Comparison of ENCODE assay signal across 26 mouse cellular contexts in genomic region chr10:98975611-98976010, GRCm38 (mm10).
DNase-seq lines count a peak whose midpoint lies in the region; ATAC-seq and TF ChIP-seq lines count a peak whose summit lies in the region.
"Had no signal": no experiment of that assay in that cellular context is flagged by ENCODE, and none has a peak within 500 bp of the region (broad histone marks: within the 10 kb centered on the region; RNA-seq: fewer than 3 reads in every experiment).

No protein-coding gene starts in this region.

- no peaks in the 10 kb centered on the region for H3K9me3 ChIP-seq in hindbrain, embryonic 13.5 days
- H3K9me3 ChIP-seq in hindbrain, embryonic 16.5 days (ENCODE audit: control insufficient read depth, low read length) = no peaks in the 10 kb centered on the region
- H3K9me3 ChIP-seq in midbrain, embryonic 13.5 days = no peaks in the 10 kb centered on the region
- no peaks in the 10 kb centered on the region for H3K9me3 ChIP-seq in midbrain, postnatal 0 days (ENCODE audit: low read length)
- H3K9me3 ChIP-seq: heart, embryonic 10.5 days; hindbrain, embryonic 15.5 days; limb, embryonic 13.5 days; lung, embryonic 15.5 days; neural tube, embryonic 15.5 days had no signal

- WGBS in hindbrain, embryonic 13.5 days = 83% methylated on average over 6 of the region's 6 CpGs
- 75% methylated on average over 6 of the region's 6 CpGs for WGBS in hindbrain, embryonic 16.5 days
- 79% methylated on average over 6 of the region's 6 CpGs for WGBS in midbrain, embryonic 13.5 days
- WGBS in midbrain, postnatal 0 days = 77% methylated on average over 6 of the region's 6 CpGs

- H3K4me1 ChIP-seq in hindbrain, embryonic 13.5 days (replicated peaks) = peaks cover 17% of the 10 kb centered on the region
- H3K4me1 ChIP-seq in hindbrain, embryonic 16.5 days (ENCODE audit: control insufficient read depth, insufficient read depth, low read depth, low read length) = no peaks in the 10 kb centered on the region
- H3K4me1 ChIP-seq in midbrain, embryonic 13.5 days (replicated peaks) = peaks cover 21% of the 10 kb centered on the region
- H3K4me1 ChIP-seq in midbrain, postnatal 0 days (ENCODE audit: insufficient read depth, low read length) = no peaks in the 10 kb centered on the region

- ATAC-seq in hindbrain, embryonic 13.5 days (ENCODE audit: low FRiP score) = no peak
- ATAC-seq in hindbrain, embryonic 16.5 days = no peak
- peak; percentile 11; the same call in 1 of the 2 replicates for ATAC-seq in midbrain, embryonic 13.5 days
- ATAC-seq in midbrain, postnatal 0 days (ENCODE audit: low FRiP score) = no peak
- ATAC-seq: forebrain, postnatal 0 days; Patski had no signal

- no peak for TF ChIP-seq CTCF in midbrain, postnatal 0 days (IDR thresholded peaks at IDR 0.05)

- no peaks in the 10 kb centered on the region for H3K27me3 ChIP-seq in hindbrain, embryonic 13.5 days
- H3K27me3 ChIP-seq in hindbrain, embryonic 16.5 days (replicated peaks; ENCODE audit: control insufficient read depth, insufficient read depth, low read length) = no peaks in the 10 kb centered on the region
- no peaks in the 10 kb centered on the region for H3K27me3 ChIP-seq in midbrain, embryonic 13.5 days
- no peaks in the 10 kb centered on the region for H3K27me3 ChIP-seq in midbrain, postnatal 0 days (ENCODE audit: insufficient read depth, low read length)
- H3K27me3 ChIP-seq: hindbrain, embryonic 15.5 days; limb, embryonic 13.5 days; lung, embryonic 15.5 days; megakaryocyte, embryonic 14.5 days; neural tube, embryonic 15.5 days; Patski had no signal

- H3K4me2 ChIP-seq in hindbrain, embryonic 13.5 days = no peak overlapping the region
- H3K4me2 ChIP-seq in hindbrain, embryonic 16.5 days (ENCODE audit: low read length) = no peak overlapping the region
- H3K4me2 ChIP-seq in midbrain, embryonic 13.5 days (replicated peaks) = no peak overlapping the region
- H3K4me2 ChIP-seq in midbrain, postnatal 0 days (ENCODE audit: low read depth, low read length, poor library complexity, severe bottlenecking) = no peak overlapping the region
- H3K4me2 ChIP-seq: hindbrain, embryonic 15.5 days; limb, embryonic 13.5 days; liver, embryonic 11.5 days; lung, embryonic 15.5 days; neural tube, embryonic 15.5 days had no signal

- H3K4me3 ChIP-seq in hindbrain, embryonic 13.5 days = no peak overlapping the region
- H3K4me3 ChIP-seq in hindbrain, embryonic 16.5 days (ENCODE audit: low read length) = no peak overlapping the region
- H3K4me3 ChIP-seq in midbrain, embryonic 13.5 days (replicated peaks) = no peak overlapping the region
- H3K4me3 ChIP-seq in midbrain, postnatal 0 days (ENCODE audit: low read depth, low read length) = no peak overlapping the region
- H3K4me3 ChIP-seq: erythroblast, embryonic 14.5 days; heart, embryonic 10.5 days; hindbrain, embryonic 15.5 days; limb, embryonic 13.5 days; lung, embryonic 15.5 days; megakaryocyte, embryonic 14.5 days; neural tube, embryonic 15.5 days had no signal

- no peaks in the 10 kb centered on the region for H3K36me3 ChIP-seq in hindbrain, embryonic 13.5 days
- no peaks in the 10 kb centered on the region for H3K36me3 ChIP-seq in hindbrain, embryonic 16.5 days (ENCODE audit: control insufficient read depth, insufficient read depth, low read length)
- no peaks in the 10 kb centered on the region; the same call in 1 of the 2 replicates for H3K36me3 ChIP-seq in midbrain, embryonic 13.5 days
- no peaks in the 10 kb centered on the region for H3K36me3 ChIP-seq in midbrain, postnatal 0 days (ENCODE audit: insufficient read depth, low read length)
- H3K36me3 ChIP-seq: limb, embryonic 13.5 days; lung, embryonic 15.5 days; neural tube, embryonic 15.5 days had no signal

- H3K27ac ChIP-seq in hindbrain, embryonic 13.5 days = 0 out of 2 replicates have a peak overlapping the region, but pooled peaks have one; percentile 18
- no peak overlapping the region for H3K27ac ChIP-seq in hindbrain, embryonic 16.5 days (ENCODE audit: low read depth, low read length)
- no peak overlapping the region for H3K27ac ChIP-seq in midbrain, embryonic 13.5 days
- H3K27ac ChIP-seq in midbrain, postnatal 0 days (ENCODE audit: low read depth, low read length) = no peak overlapping the region
- H3K27ac ChIP-seq: hindbrain, embryonic 15.5 days; limb, embryonic 13.5 days; lung, embryonic 15.5 days; neural tube, embryonic 15.5 days had no signal

- peak; percentile 7 for DNase-seq in adrenal gland, postnatal 14 days
- DNase-seq in adrenal gland, adult 8-10 months = no peak
- DNase-seq in midbrain, postnatal 0 days (ENCODE audit: low spot score) = no peak
- DNase-seq in B cell, adult 2 months = no peak
- DNase-seq: adrenal gland, adult 2 months; cerebellum, adult 18-20 months; cerebellum, postnatal 14 days; forebrain, postnatal 0 days; heart, postnatal 36 days; kidney, adult 9 months; kidney, postnatal 10 days; retina, postnatal 1 day; right cerebral cortex, postnatal 14 days; thymus, postnatal 4 days had no signal

- H3K9ac ChIP-seq in hindbrain, embryonic 13.5 days = no peak overlapping the region
- H3K9ac ChIP-seq in hindbrain, embryonic 16.5 days (ENCODE audit: low read depth, low read length) = no peak overlapping the region
- H3K9ac ChIP-seq in midbrain, embryonic 13.5 days (replicated peaks) = no peak overlapping the region
- no peak overlapping the region for H3K9ac ChIP-seq in midbrain, postnatal 0 days (replicated peaks; ENCODE audit: low read length, poor library complexity, severe bottlenecking)
- H3K9ac ChIP-seq: forebrain, postnatal 0 days; hindbrain, embryonic 15.5 days; limb, embryonic 13.5 days; lung, embryonic 15.5 days; neural tube, embryonic 15.5 days had no signal
